Mouse (Mus musculus): ENCODE measurements around the gene Gpr107.

DNA sequence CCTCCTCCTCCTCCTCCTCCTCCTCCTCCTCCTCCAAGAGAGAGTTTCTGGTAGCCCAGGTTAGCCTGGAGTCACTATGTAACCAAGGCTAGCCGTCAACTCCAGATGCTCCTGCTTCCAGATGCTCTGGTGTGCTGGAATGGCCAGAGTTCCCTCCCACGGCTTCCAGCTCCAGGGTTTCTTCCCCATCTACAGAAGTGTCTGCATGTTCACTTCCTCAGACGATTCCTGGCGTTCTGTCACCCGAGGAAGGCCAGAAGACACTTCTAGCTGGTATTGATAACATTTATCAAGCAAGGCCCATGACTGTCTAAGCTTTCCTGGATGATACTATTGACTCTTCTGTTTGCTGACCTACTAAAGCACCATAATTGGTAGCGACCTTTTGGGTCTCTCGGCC lies 27.0 kb upstream of the Gpr107 start:
- TF ChIP-seq CTCF (IDR thresholded peaks at IDR 0.05; ENCODE audit: low read depth, low read length) (no peak), POLR2A (IDR thresholded peaks at IDR 0.05; ENCODE audit: insufficient read depth, low read length) (no peak)

Measured in ES-Bruce4 (cell line).